Comparison of ENCODE assay signal across 11 mouse cellular contexts in genomic region chr1:89234895-89235294, GRCm38 (mm10).
A peak's percentile ranks its signal among the peaks of the same experiment; 100 is the strongest.
DNase-seq lines count a peak whose midpoint lies in the region; ATAC-seq and TF ChIP-seq lines count a peak whose summit lies in the region.
"Had no signal": no experiment of that assay in that cellular context is flagged by ENCODE, and none has a peak within 500 bp of the region (broad histone marks: within the 10 kb centered on the region; RNA-seq: fewer than 3 reads in every experiment).

No protein-coding gene starts in this region.

- no peak for TF ChIP-seq CTCF in lung, embryonic 14.5 days (IDR thresholded peaks at IDR 0.05; ENCODE audit: low read depth)

- no peak overlapping the region for H3K4me2 ChIP-seq in midbrain, embryonic 12.5 days (replicated peaks)
- no peak overlapping the region for H3K4me2 ChIP-seq in lung, embryonic 14.5 days
- H3K4me2 ChIP-seq: liver, embryonic 13.5 days had no signal

- peak; percentile 92 for DNase-seq in heart, adult 11 months
- no peak for DNase-seq in heart, embryonic 10.5 days (ENCODE audit: low spot score)
- no peak for DNase-seq in midbrain, embryonic 10.5 days (ENCODE audit: low spot score)
- peak; percentile 72 for DNase-seq in lung, embryonic 14.5 days
- DNase-seq in right cerebral cortex, postnatal 4 days: no peak
- no peak for DNase-seq in MN1 (ENCODE audit: low spot score)
- DNase-seq: thymus, postnatal 4 days had no signal

- H3K36me3 ChIP-seq in heart, embryonic 10.5 days: no peaks in the 10 kb centered on the region
- no peaks in the 10 kb centered on the region for H3K36me3 ChIP-seq in midbrain, embryonic 12.5 days
- no peaks in the 10 kb centered on the region for H3K36me3 ChIP-seq in midbrain, embryonic 10.5 days
- H3K36me3 ChIP-seq in lung, embryonic 14.5 days (ENCODE audit: insufficient read depth): no peaks in the 10 kb centered on the region
- H3K36me3 ChIP-seq: liver, embryonic 13.5 days had no signal

- H3K27me3 ChIP-seq in heart, embryonic 10.5 days (ENCODE audit: insufficient read depth, poor library complexity, severe bottlenecking): peaks cover 10% of the 10 kb centered on the region; the same call in 1 of the 2 replicates
- H3K27me3 ChIP-seq in midbrain, embryonic 12.5 days: peaks cover 29% of the 10 kb centered on the region; the same call in 1 of the 2 replicates
- H3K27me3 ChIP-seq in midbrain, embryonic 10.5 days (ENCODE audit: low read depth, poor library complexity, severe bottlenecking): peaks cover 17% of the 10 kb centered on the region
- H3K27me3 ChIP-seq in lung, embryonic 14.5 days (ENCODE audit: insufficient read depth, low read length): no peaks in the 10 kb centered on the region
- H3K27me3 ChIP-seq: liver, embryonic 13.5 days had no signal

- no peak overlapping the region for H3K27ac ChIP-seq in heart, embryonic 10.5 days
- H3K27ac ChIP-seq in midbrain, embryonic 12.5 days (replicated peaks): no peak overlapping the region
- H3K27ac ChIP-seq in midbrain, embryonic 10.5 days (replicated peaks): no peak overlapping the region
- H3K27ac ChIP-seq in lung, embryonic 14.5 days (ENCODE audit: low read depth): no peak overlapping the region
- H3K27ac ChIP-seq: liver, embryonic 13.5 days had no signal

- H3K9me3 ChIP-seq in heart, embryonic 10.5 days: no peaks in the 10 kb centered on the region
- no peaks in the 10 kb centered on the region for H3K9me3 ChIP-seq in midbrain, embryonic 12.5 days
- no peaks in the 10 kb centered on the region for H3K9me3 ChIP-seq in midbrain, embryonic 10.5 days (replicated peaks)
- H3K9me3 ChIP-seq in lung, embryonic 14.5 days (ENCODE audit: low read depth, low read length): no peaks in the 10 kb centered on the region
- H3K9me3 ChIP-seq: liver, embryonic 13.5 days had no signal

- no peak overlapping the region for H3K9ac ChIP-seq in midbrain, embryonic 12.5 days (replicated peaks)
- no peak overlapping the region for H3K9ac ChIP-seq in lung, embryonic 14.5 days
- H3K9ac ChIP-seq: liver, embryonic 13.5 days had no signal

- WGBS in heart, embryonic 10.5 days: 52% methylated on average over 8 of the region's 8 CpGs
- 80% methylated on average over 8 of the region's 8 CpGs for WGBS in midbrain, embryonic 12.5 days
- WGBS in midbrain, embryonic 10.5 days: 81% methylated on average over 8 of the region's 8 CpGs
- WGBS in lung, embryonic 14.5 days: 21% methylated on average over 8 of the region's 8 CpGs

- H3K4me1 ChIP-seq in heart, embryonic 10.5 days: 0 out of 2 replicates have a peak, but pooled peaks cover 5% of the 10 kb centered on the region
- H3K4me1 ChIP-seq in midbrain, embryonic 12.5 days: peaks cover 13% of the 10 kb centered on the region; the same call in 1 of the 2 replicates
- peaks cover 42% of the 10 kb centered on the region for H3K4me1 ChIP-seq in midbrain, embryonic 10.5 days
- H3K4me1 ChIP-seq in lung, embryonic 14.5 days (ENCODE audit: insufficient read depth): no peaks in the 10 kb centered on the region
- H3K4me1 ChIP-seq: liver, embryonic 13.5 days had no signal

- ATAC-seq in midbrain, embryonic 12.5 days (ENCODE audit: low FRiP score, low read depth): peak; percentile 30; the same call in 1 of the 2 replicates
- ATAC-seq in lung, embryonic 14.5 days (ENCODE audit: insufficient read depth): peak; percentile 81; the same call in 1 of the 2 replicates
- peak; percentile 57 for ATAC-seq in neutrophil, adult 5-6 weeks (ENCODE audit: extremely low read depth, insufficient number of reproducible peaks, low FRiP score, poor library complexity, severe bottlenecking)

- H3K4me3 ChIP-seq in heart, embryonic 10.5 days: no peak overlapping the region
- no peak overlapping the region for H3K4me3 ChIP-seq in midbrain, embryonic 12.5 days
- no peak overlapping the region for H3K4me3 ChIP-seq in midbrain, embryonic 10.5 days
- no peak overlapping the region for H3K4me3 ChIP-seq in lung, embryonic 14.5 days (ENCODE audit: low read depth, low read length)
- H3K4me3 ChIP-seq: liver, embryonic 13.5 days; myocyte had no signal

Comparison
In these comparisons a context has a peak if more than half of its experiments do, and no peak if none do; other contexts are left out.
1. DNase-seq: peak in heart, adult 11 months (single experiment) and lung, embryonic 14.5 days (single experiment); none in heart, embryonic 10.5 days (single experiment), midbrain, embryonic 10.5 days (single experiment), right cerebral cortex, postnatal 4 days (single experiment) and MN1 (single experiment).
2. ATAC-seq: peak in every context shown above with its lines; median percentile 81 in lung, embryonic 14.5 days; 57 in neutrophil, adult 5-6 weeks; 30 in midbrain, embryonic 12.5 days.